Mouse (Mus musculus): ENCODE data around the gene Shc4. TPM values are rescaled to one million over a fixed set of nuclear protein-coding genes. Genes with fewer than 3 reads are reported as not detected.

The Shc4 gene
- polyA plus RNA-seq, 1 experiment = 0.49 TPM

GRCm38 (mm10) chr2:125738718-125739117 is 14.8 kb upstream of the Shc4 start:
- no peak overlapping the region for H3K4me2 ChIP-seq (ENCODE audit: low read depth)
- H3ac ChIP-seq (ENCODE audit: control insufficient read depth, insufficient read length) = no peak overlapping the region
- TF ChIP-seq CEBPB (IDR thresholded peaks at IDR 0.05; ENCODE audit: insufficient read depth, poor library complexity, severe bottlenecking) (no peak), REST (IDR thresholded peaks at IDR 0.05; ENCODE audit: insufficient read depth, insufficient read length) (no peak), MAX (IDR thresholded peaks at IDR 0.05; ENCODE audit: low read depth) (no peak), TCF12 (IDR thresholded peaks at IDR 0.05; ENCODE audit: insufficient read depth, poor library complexity, severe bottlenecking) (no peak), USF1 (IDR thresholded peaks at IDR 0.05; ENCODE audit: low read depth) (no peak)
- H3K36me3 ChIP-seq (ENCODE audit: control insufficient read depth, insufficient read depth) = peaks cover 35% of the 10 kb centered on the region
- H3K79me2 ChIP-seq (ENCODE audit: control insufficient read depth, insufficient read depth) = no peaks in the 10 kb centered on the region
- no peak overlapping the region for H3K4me3 ChIP-seq
- H3K27me3 ChIP-seq (ENCODE audit: control insufficient read depth, insufficient read depth, insufficient read length) = no peaks in the 10 kb centered on the region

- TF ChIP-seq POLR2A (IDR thresholded peaks at IDR 0.05; ENCODE audit: insufficient read length, low read depth) = no peak
- peak; percentile 44 for TF ChIP-seq USF1 (IDR thresholded peaks at IDR 0.05; ENCODE audit: low read depth)
- peak in 1 of 3 experiments; percentile 38 for TF ChIP-seq MYOG (IDR thresholded peaks at IDR 0.05; ENCODE audit: control insufficient read depth in 1 of 3, insufficient read depth in 1 of 3, insufficient read length in 2 of 3, low read depth in 2 of 3)
- TF ChIP-seq E2F4 (IDR thresholded peaks at IDR 0.05; ENCODE audit: insufficient read depth) = no peak
- H3K36me3 ChIP-seq (ENCODE audit: control insufficient read depth, insufficient read depth) = peaks cover 24% of the 10 kb centered on the region
Observed at GRCm38 (mm10) chr2:125736025-125736343, 12.0 kb upstream of the Shc4 start.

GRCm38 (mm10) chr2:125735333-125736024 is 11.5 kb upstream of the Shc4 start:
- TF ChIP-seq POLR2AphosphoS2 (IDR thresholded peaks at IDR 0.05; ENCODE audit: insufficient read length, low read depth) (no peak), REST (IDR thresholded peaks at IDR 0.05; ENCODE audit: insufficient read depth, insufficient read length) (no peak), E2F4 (IDR thresholded peaks at IDR 0.05; ENCODE audit: insufficient read depth) (no peak), TCF3 (IDR thresholded peaks at IDR 0.05; ENCODE audit: insufficient read length, low read depth) (no peak), POLR2A (IDR thresholded peaks at IDR 0.05; ENCODE audit: insufficient read length, low read depth) (no peak), TCF12 (IDR thresholded peaks at IDR 0.05; ENCODE audit: insufficient read depth, poor library complexity, severe bottlenecking) (no peak), CEBPB (IDR thresholded peaks at IDR 0.05; ENCODE audit: insufficient read depth, poor library complexity, severe bottlenecking) (no peak), MYOD1 (IDR thresholded peaks at IDR 0.05; ENCODE audit: control insufficient read depth in 1 of 3, insufficient read length in 2 of 3, low read depth in 2 of 3) (no peak), MYOG (IDR thresholded peaks at IDR 0.05; ENCODE audit: control insufficient read depth in 1 of 3, insufficient read depth in 1 of 3, insufficient read length in 2 of 3, low read depth in 2 of 3) (no peak), SRF (IDR thresholded peaks at IDR 0.05; ENCODE audit: control insufficient read depth, insufficient read length, low read depth) (no peak), MAX (IDR thresholded peaks at IDR 0.05; ENCODE audit: low read depth) (no peak), USF1 (IDR thresholded peaks at IDR 0.05; ENCODE audit: low read depth) (no peak)
- Histone ChIP-seq H3K4me2 (ENCODE audit: low read depth) (peak overlapping the region; percentile 10), H3K79me2 (ENCODE audit: control insufficient read depth, insufficient read depth) (no peaks in the 10 kb centered on the region), H3K36me3 (ENCODE audit: control insufficient read depth, insufficient read depth) (peaks cover 24% of the 10 kb centered on the region), H3K4me3 (no peak overlapping the region), H3ac (ENCODE audit: control insufficient read depth, insufficient read length) (no peak overlapping the region), H3K27me3 (ENCODE audit: control insufficient read depth, insufficient read depth, insufficient read length) (no peaks in the 10 kb centered on the region)

More at GRCm38 (mm10) chr2:125736025-125736343, 12.0 kb upstream of the Shc4 start:
- H3ac ChIP-seq (ENCODE audit: control insufficient read depth, insufficient read length) = no peak overlapping the region
- H3K4me2 ChIP-seq (ENCODE audit: low read depth) = peak overlapping the region; percentile 10
- H3K27me3 ChIP-seq (ENCODE audit: control insufficient read depth, insufficient read depth, insufficient read length) = no peaks in the 10 kb centered on the region
- H3K79me2 ChIP-seq (ENCODE audit: control insufficient read depth, insufficient read depth) = no peaks in the 10 kb centered on the region
- H3K4me3 ChIP-seq = no peak overlapping the region

GRCm38 (mm10) chr2:125734741-125735140 is 10.8 kb upstream of the Shc4 start:
- Histone ChIP-seq H3ac (ENCODE audit: control insufficient read depth, insufficient read length) (no peak overlapping the region), H3K27me3 (ENCODE audit: control insufficient read depth, insufficient read depth, insufficient read length) (no peaks in the 10 kb centered on the region), H3K36me3 (ENCODE audit: control insufficient read depth, insufficient read depth) (peaks cover 20% of the 10 kb centered on the region), H3K79me2 (ENCODE audit: control insufficient read depth, insufficient read depth) (no peaks in the 10 kb centered on the region), H3K4me2 (ENCODE audit: low read depth) (no peak overlapping the region), H3K4me3 (no peak overlapping the region)
- peak in 2 of 3 experiments; percentile 54 to 63 for TF ChIP-seq MYOD1 (IDR thresholded peaks at IDR 0.05; ENCODE audit: control insufficient read depth in 1 of 3, insufficient read length in 2 of 3, low read depth in 2 of 3)
- no peak for TF ChIP-seq E2F4 (IDR thresholded peaks at IDR 0.05; ENCODE audit: insufficient read depth)

GRCm38 (mm10) chr2:125731763-125732560 is 8.0 kb upstream of the Shc4 start:
- Histone ChIP-seq H3K4me3 (no peak overlapping the region), H3K27me3 (ENCODE audit: control insufficient read depth, insufficient read depth, insufficient read length) (no peaks in the 10 kb centered on the region), H3K79me2 (ENCODE audit: control insufficient read depth, insufficient read depth) (no peaks in the 10 kb centered on the region), H3K36me3 (ENCODE audit: control insufficient read depth, insufficient read depth) (no peaks in the 10 kb centered on the region), H3K4me2 (ENCODE audit: low read depth) (peak overlapping the region; percentile 68), H3ac (ENCODE audit: control insufficient read depth, insufficient read length) (no peak overlapping the region)
- TF ChIP-seq E2F4 (IDR thresholded peaks at IDR 0.05; ENCODE audit: insufficient read depth) (no peak), REST (IDR thresholded peaks at IDR 0.05; ENCODE audit: insufficient read depth, insufficient read length) (no peak), TCF12 (IDR thresholded peaks at IDR 0.05; ENCODE audit: insufficient read depth, poor library complexity, severe bottlenecking) (no peak), CEBPB (IDR thresholded peaks at IDR 0.05; ENCODE audit: insufficient read depth, poor library complexity, severe bottlenecking) (no peak), POLR2A (IDR thresholded peaks at IDR 0.05; ENCODE audit: insufficient read length, low read depth) (no peak), MYOG (IDR thresholded peaks at IDR 0.05; ENCODE audit: control insufficient read depth in 1 of 3, insufficient read depth in 1 of 3, insufficient read length in 2 of 3, low read depth in 2 of 3) (no peak), USF1 (IDR thresholded peaks at IDR 0.05; ENCODE audit: low read depth) (no peak), SRF (IDR thresholded peaks at IDR 0.05; ENCODE audit: control insufficient read depth, insufficient read length, low read depth) (no peak), POLR2AphosphoS2 (IDR thresholded peaks at IDR 0.05; ENCODE audit: insufficient read length, low read depth) (no peak), TCF3 (IDR thresholded peaks at IDR 0.05; ENCODE audit: insufficient read length, low read depth) (no peak), MAX (IDR thresholded peaks at IDR 0.05; ENCODE audit: low read depth) (no peak), MYOD1 (IDR thresholded peaks at IDR 0.05; ENCODE audit: control insufficient read depth in 1 of 3, insufficient read length in 2 of 3, low read depth in 2 of 3) (no peak)

Measured in myocyte (in vitro differentiated cells).